Mouse (Mus musculus) kidney, adult 2 months (tissue): ENCODE measurements around the gene Ubtd2. TPM values are rescaled to one million over a fixed set of nuclear protein-coding genes. Genes with fewer than 3 reads are reported as not detected.
A peak's percentile ranks its signal among the peaks of the same experiment; 100 is the strongest.

Experiments
- DNase-seq: peaks from one replicate; pipeline ENCODE4 v3.0.0; 2021
- H3K27ac ChIP-seq: fragments of 200-500 bp; 2 replicates; pipeline ENCODE4 v1.5.1; 2012; ENCODE audit warnings: low read depth, low read length, control low read depth, inconsistent platforms; ENCODE audit not compliant: insufficient read depth
- H3K27me3 ChIP-seq: fragments of 200-500 bp; replicated peaks from 2 replicates; pipeline ENCODE4 v1.6.1; 2012; ENCODE audit warnings: mild to moderate bottlenecking, moderate library complexity, low read length, inconsistent platforms; ENCODE audit not compliant: control insufficient read depth, insufficient read depth
- H3K36me3 ChIP-seq: fragments of 200-500 bp; 2 replicates; pipeline ENCODE4 v1.6.1; 2012; ENCODE audit warnings: mild to moderate bottlenecking, moderate library complexity, low read length, inconsistent platforms; ENCODE audit not compliant: control insufficient read depth, insufficient read depth
- H3K4me1 ChIP-seq: fragments of 200-500 bp; 2 replicates; pipeline ENCODE4 v1.6.1; 2011; ENCODE audit warnings: low read length; ENCODE audit not compliant: control insufficient read depth, insufficient read depth
- H3K4me3 ChIP-seq: fragments of 200-500 bp; 2 replicates; pipeline ENCODE4 v1.5.1; 2011; ENCODE audit warnings: mild to moderate bottlenecking, low read depth, low read length, control low read depth; ENCODE audit not compliant: insufficient read depth
- CTCF ChIP-seq: fragments of 200-500 bp; conservative IDR thresholded peaks from 2 replicates; pipeline ENCODE4 v1.5.1; 2011; ENCODE audit warnings: low read depth, mild to moderate bottlenecking, control low read depth, low read length, moderate library complexity, mixed read lengths; ENCODE audit not compliant: insufficient read depth, insufficient read length
- POLR2A ChIP-seq: fragments of 200-500 bp; IDR thresholded peaks from one replicate; pipeline ENCODE4 v1.6.1; 2011; ENCODE audit warnings: low read depth, low read length, control low read depth
- WGBS: fragments of 180-500 bp; shearing (Covaris S2); methylation state at CpG from one replicate; pipeline ENCODE4 v1.1.7; 2018; 5-methylcytosine and 5-hydroxymethylcytosine counted together
- polyA plus RNA-seq: library from polyadenylated mRNA; depleted of rRNA; stranded (reverse); fragments of >200 nt; gene quantifications from 2 replicates; pipeline ENCODE4 v1.2.3, GENCODE M21; 2012

The Ubtd2 gene
- polyA plus RNA-seq, 1 experiment: 4.6 TPM

DNA sequence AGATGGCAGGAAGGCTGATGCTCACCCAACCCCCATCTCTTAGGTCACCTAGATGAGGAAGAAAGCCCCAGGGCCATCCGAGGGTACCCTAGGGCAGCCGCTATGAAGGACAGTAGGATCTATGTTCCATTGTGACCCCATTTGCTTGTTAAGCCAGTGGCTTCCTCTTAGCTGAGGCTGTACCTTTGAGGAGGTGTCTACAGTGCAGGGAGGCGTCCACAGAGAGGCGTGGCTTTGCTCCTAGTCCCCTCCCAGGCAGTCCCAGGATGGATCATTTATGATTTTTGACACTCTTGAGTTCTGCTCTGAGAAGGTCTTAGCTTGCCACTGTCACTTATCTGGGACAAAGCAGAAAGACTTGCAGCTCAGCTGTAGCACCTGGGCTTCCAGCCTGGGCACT is 83.7 kb downstream of the Ubtd2 start:
- TF ChIP-seq POLR2A: no peak
- no peak for TF ChIP-seq CTCF
- WGBS: 69% methylated on average over 4 of the region's 4 CpGs
- Histone ChIP-seq H3K4me3 (no peak overlapping the region), H3K4me1 (peaks cover 7% of the 10 kb centered on the region; the same call in 1 of the 2 replicates), H3K36me3 (no peaks in the 10 kb centered on the region), H3K27me3 (no peaks in the 10 kb centered on the region), H3K27ac (peak overlapping the region; percentile 44)
- peak; percentile 32 for DNase-seq

DNA sequence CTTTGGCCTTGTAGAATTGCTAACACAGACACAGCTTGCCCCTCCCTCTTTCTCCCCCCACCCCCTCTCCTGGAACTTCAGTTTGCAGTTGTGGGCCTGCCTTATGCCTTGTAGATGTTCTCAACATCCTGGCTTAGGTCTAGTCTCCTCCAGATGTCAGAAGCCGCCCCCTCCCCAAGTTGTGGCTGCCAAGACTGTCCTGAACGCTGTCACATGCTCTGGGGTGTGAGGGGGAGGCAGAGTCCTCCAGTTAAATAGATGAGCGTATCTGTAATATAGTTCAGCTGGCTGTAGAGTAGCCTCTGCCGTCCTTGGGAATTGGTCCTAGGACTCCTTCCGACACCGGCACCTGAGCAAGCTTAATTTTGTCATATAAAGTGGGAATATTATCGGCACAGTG is 84.5 kb downstream of the Ubtd2 start:
- TF ChIP-seq POLR2A (no peak), CTCF (no peak)
- DNase-seq: no peak
- H3K27me3 ChIP-seq: no peaks in the 10 kb centered on the region
- 75% methylated on average over 7 of the region's 7 CpGs for WGBS
- H3K36me3 ChIP-seq: no peaks in the 10 kb centered on the region
- peaks cover 7% of the 10 kb centered on the region; the same call in 1 of the 2 replicates for H3K4me1 ChIP-seq
- H3K27ac ChIP-seq: peak overlapping the region; percentile 3; the same call in 1 of the 2 replicates
- H3K4me3 ChIP-seq: no peak overlapping the region

- no peak overlapping the region for H3K27ac ChIP-seq
- no peak for TF ChIP-seq CTCF
- no peak for TF ChIP-seq POLR2A
- 78% methylated on average over 6 of the region's 6 CpGs for WGBS
- no peaks in the 10 kb centered on the region for H3K27me3 ChIP-seq
- H3K4me3 ChIP-seq: no peak overlapping the region
- DNase-seq: no peak
- no peaks in the 10 kb centered on the region for H3K36me3 ChIP-seq
- peaks cover 7% of the 10 kb centered on the region; the same call in 1 of the 2 replicates for H3K4me1 ChIP-seq
Observed at GRCm38 (mm10) chr11:32540463-32540862, 85.3 kb downstream of the Ubtd2 start.

DNA sequence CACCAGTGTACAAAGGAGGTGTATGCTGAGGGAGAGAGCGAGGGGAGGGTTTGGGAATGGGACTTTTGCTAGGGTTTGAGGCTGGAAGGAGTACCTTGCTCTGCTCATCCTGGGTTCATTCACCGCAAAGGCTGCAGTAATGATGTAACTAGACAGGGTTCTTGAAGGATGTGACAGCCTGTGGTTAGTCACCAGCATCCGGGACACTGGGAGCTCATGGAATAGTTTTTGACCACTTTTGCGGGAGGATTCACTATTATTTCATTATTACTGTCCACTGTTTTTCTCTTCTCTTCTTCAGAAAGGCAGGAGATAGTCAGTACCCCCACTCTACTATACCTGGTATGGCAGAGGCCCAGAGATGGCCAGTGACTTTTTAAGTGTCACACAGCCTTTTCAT is 87.0 kb downstream of the Ubtd2 start:
- Histone ChIP-seq H3K4me3 (no peak overlapping the region), H3K4me1 (peaks cover 11% of the 10 kb centered on the region), H3K36me3 (no peaks in the 10 kb centered on the region), H3K27me3 (no peaks in the 10 kb centered on the region), H3K27ac (no peak overlapping the region)
- no peak for TF ChIP-seq CTCF
- no peak for TF ChIP-seq POLR2A
- WGBS: 90% methylated on average over 4 of the region's 4 CpGs
- DNase-seq: no peak

DNA sequence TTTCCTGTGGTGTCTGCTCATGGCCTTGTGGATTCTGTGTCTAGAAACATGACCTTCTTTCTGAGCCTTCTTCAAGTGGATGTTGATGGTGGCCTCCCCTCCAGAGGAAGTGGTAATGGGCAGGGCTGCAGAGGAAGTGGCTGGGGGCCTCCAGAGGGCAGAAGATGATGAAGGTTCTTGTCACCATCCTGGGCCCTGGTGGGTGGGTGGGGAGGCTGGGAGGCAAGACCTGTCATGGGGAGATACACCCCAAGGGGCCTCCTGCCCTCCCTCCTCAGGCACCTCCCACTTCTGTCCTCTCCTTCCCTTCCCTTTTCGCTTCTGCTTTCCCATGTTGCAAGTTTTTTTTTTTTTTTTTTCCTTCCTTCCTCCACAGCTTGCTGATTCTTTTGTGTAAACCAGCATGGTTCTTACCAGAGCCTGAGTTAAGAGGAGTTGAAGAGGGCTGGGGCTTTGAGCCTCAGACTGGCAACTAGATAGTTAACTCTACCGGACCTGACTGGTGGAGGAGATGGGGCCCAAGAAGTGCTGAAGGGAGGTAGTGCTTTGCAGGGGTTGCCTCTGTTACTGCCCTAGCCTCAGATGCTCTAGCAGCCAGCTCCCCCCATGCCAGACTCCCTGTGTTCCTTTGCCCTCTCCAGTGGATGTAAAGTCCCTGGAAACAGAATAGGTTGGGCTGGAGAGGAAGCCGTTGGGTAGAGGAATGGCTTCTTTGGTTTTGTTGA is 87.7 kb downstream of the Ubtd2 start:
- no peak overlapping the region for H3K27ac ChIP-seq
- no peak overlapping the region for H3K4me3 ChIP-seq
- no peak for DNase-seq
- H3K27me3 ChIP-seq: no peaks in the 10 kb centered on the region
- no peak for TF ChIP-seq CTCF
- no peak for TF ChIP-seq POLR2A
- WGBS: 54% methylated on average over 3 of the region's 3 CpGs
- peaks cover 11% of the 10 kb centered on the region for H3K4me1 ChIP-seq
- no peaks in the 10 kb centered on the region for H3K36me3 ChIP-seq

GRCm38 (mm10) chr11:32544041-32544440 is 88.9 kb downstream of the Ubtd2 start:
- WGBS: 80% methylated on average over 6 of the region's 6 CpGs
- no peaks in the 10 kb centered on the region for H3K27me3 ChIP-seq
- no peak overlapping the region for H3K4me3 ChIP-seq
- no peaks in the 10 kb centered on the region for H3K36me3 ChIP-seq
- TF ChIP-seq CTCF (no peak), POLR2A (no peak)
- peaks cover 9% of the 10 kb centered on the region for H3K4me1 ChIP-seq
- no peak overlapping the region for H3K27ac ChIP-seq
- DNase-seq: no peak

- no peak for DNase-seq
- 89% methylated on average over 5 of the region's 5 CpGs for WGBS
- Histone ChIP-seq H3K27ac (no peak overlapping the region), H3K4me1 (peaks cover 6% of the 10 kb centered on the region; the same call in 1 of the 2 replicates), H3K36me3 (no peaks in the 10 kb centered on the region), H3K27me3 (no peaks in the 10 kb centered on the region), H3K4me3 (no peak overlapping the region)
- no peak for TF ChIP-seq CTCF
- TF ChIP-seq POLR2A: no peak
Observed at GRCm38 (mm10) chr11:32544497-32544896, 89.3 kb downstream of the Ubtd2 start.
